Mouse (Mus musculus): ENCODE measurements at regions not wholly inside any gene's neighbourhood (a gene's known extent, or its start where the extent isn't known, plus 50 kb on each side); places are given as distances from the start of the nearest gene placed in this dataset.
A peak's percentile ranks its signal among the peaks of the same experiment; 100 is the strongest.

DNA sequence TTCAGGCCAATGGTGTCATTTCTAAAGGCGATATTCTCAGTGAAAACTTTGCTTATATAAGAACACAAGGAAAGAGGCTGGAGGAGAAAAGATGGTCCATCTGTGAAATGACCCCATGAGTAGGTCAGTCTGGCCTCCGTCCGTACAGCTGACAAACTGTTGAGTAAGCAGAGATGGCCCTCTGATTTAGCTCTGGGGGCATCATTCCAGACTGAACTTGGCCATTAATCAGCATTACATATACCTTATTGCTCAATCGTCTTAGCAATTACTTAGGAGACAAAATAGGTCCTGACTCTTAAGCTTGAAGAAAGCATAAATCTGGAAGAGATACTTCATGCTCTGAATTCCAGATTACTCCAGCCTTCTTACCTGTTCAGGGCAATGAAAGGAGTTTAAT, 132.8 kb upstream of the Noct start:
- peak; percentile 35 for DNase-seq (ENCODE audit: low read depth)

DNA sequence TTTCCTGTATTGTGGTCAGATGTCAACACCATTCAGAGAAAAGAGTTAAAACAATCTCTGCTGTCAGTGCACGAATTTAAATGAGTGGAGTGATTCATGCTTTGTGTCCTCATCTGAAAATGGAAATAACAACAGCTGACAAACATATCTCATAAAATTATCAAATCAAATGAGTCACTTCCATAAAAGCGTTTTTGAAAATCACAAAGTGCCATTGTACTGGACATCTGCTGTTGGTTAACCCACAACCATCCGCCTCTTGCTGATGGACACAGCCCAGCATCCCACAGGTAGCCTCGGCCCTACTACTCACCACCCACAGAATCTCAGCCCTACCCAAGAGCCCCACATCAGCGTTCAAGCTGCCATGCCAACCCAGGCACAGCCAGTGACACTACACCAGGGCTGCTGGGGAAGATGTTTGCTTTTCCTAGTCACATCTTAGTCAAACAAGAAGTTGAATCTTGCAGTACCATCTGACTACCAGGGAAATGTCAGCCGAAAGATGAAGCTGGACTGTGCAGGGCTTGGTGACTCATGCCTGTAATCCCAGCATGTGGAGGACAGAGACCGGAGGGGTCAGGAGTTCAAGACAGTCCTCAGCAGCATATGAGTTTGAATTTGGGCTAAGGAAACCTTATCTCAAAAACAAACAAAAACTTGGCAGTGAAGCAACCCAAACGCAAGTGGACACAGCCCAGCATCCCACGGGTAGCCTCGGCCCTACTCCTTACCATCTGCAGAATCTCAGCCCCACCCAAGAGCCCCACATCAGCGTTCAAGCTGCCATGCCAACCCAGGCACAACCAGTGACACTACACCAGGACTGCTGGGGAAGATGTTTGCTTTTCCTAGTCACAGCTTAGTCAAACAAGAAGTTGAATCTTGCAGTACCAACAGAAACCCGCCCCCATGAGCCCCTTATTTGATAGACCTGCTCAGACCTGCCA, 131.9 kb upstream of the Noct start:
- DNase-seq (ENCODE audit: low read depth) = no peak

DNA sequence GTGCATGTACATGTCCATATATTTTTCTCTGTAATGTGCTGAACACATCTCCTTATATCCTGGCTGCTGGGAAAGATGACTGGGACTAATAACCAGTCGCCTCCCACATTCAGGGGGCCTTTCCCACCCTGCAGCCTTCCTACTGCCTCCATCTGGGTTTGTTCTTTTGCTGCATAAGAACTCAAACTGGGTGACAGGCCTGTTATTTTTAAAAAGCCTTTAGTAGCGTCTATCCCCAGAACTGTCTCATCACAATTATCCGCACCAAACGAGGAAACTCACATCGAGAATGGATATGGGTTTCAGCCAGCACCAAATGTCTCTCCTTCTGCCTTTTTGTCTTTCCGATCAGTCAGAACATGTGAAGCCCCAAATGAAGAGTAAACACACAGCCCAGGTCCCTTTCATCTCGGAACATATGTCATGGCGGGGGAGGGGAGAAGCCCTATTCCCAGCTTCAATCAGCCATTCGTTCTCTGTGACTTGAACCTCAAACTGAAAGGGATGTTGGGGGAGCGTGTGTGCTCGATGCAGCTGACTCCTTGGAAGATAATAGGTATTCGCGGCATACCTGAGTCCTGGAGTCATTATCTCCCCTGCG, 128.3 kb upstream of the Noct start:
- DNase-seq (ENCODE audit: low read depth) = no peak

DNA sequence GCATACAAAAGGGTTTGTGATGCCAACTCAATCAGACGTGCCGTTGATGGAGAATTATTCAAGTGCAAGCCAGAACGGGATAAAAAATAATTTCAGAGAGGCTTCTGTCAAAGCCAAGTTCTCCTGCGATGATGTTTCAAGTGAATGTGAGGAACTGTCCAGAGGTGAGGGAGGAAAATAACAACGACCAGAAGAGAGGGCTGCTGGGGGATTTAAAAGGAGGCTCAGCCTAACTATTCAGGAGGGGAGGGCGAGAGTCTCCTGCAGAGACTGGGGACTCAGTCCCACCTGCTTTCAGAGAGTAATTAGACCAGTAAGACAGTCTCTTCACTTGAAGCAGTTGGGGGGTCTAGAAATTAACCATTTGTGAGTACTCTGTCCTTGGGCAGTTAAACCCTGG, 127.7 kb upstream of the Noct start:
- DNase-seq (ENCODE audit: low read depth) = no peak

DNA sequence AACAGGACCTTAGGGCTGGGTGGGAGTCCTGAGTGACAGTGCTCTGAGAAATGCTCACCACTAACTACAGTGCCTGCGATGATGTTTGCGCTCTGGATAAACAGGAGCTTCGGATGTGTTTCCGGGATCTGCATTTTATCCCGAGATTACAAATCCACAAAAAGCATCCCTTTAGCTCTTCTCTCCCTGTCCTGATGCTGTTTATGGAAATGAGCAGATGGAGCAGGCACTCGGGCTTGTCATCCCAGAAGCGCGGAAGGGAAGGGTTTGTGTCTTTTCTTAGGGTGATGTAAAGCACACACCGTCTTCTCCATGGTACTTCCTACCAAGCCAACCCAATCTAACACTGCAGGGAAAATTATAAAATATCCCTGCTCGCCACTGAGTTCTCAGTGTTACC, 126.9 kb upstream of the Noct start:
- no peak for DNase-seq (ENCODE audit: low read depth)

DNA sequence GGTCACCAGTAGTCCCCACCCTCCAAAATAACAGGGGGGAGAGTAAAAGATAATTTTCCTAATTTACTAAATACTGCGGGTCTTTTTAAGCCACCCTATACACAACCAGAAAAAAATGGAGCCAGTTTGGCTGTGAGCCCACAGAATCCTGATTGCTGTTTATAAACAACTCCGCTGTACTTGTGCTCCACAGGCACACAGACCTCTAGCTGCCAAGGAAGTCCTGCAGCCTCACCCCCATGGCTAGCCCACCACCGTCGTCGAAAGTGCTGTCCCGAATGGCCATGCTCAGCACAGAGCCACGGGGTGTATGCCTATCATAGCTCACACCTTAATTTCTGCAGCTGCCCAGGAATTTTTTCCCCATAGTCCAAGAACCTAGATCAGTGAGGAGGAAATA, 124.3 kb upstream of the Noct start:
- no peak for DNase-seq (ENCODE audit: low read depth)

DNA sequence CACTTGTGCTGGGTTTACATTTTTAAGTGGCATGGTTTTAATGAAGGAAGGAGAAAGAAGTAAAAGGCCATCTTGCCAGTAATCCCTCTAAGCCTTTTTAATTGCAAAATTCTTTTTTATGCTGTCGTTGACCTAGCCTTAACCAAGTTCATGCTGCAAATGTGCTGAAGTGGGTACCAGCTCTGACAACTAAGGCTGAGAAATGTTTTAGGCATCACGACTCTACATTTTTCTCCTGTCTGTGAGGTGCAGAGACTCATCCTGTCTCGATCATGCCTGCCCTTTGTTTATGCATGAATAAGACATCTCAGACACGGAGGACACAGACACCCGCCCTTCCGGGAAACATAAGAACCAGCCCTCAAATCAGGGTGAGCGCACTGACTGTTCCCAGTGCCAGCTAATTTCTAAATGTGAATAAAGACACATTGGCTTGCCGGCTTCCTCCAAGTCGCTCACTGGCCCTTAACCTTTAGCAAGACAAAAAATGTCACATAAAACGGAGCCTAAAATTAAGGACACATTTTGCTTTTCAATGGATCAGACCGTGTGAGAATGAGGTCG, 115.5 kb upstream of the Noct start:
- no peak for DNase-seq (ENCODE audit: low read depth)

DNA sequence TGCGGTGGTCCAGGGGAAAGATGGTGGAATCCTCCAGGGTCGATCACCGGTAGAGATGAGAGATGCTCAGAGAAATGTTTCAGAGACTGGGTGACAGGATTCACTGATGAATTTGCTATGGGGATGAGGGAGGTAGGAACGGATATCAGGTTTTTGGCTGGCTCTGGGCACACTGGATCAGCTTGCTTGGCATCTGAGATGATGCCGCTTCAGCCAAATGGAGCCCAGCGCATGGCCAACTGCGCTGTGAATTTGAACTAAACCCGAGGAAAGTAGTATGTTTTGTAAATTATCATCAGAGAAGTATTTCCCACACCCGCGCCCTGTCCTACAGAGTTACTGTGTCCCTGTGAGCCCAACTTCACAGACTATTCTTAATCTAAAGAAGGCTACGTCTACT, 113.0 kb upstream of the Noct start:
- no peak for DNase-seq (ENCODE audit: low read depth)

DNA sequence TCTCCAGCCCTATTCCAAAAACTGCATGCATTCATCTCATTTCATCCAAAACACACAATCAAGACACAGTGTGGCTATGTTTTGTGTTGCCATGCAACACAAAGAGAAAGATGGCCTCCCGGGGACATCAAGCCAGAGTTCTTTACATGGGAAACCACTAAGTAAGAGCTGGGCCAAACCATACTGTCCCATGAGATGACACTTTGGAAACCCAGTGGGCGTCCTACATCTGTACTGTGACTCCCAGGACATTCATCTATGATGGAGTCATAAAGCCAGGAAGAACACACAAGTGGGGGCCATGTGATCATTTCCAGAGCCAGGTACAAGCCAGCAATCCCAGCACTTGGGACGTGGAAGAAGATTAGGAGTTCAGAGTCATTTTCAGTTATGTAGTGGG, 111.9 kb upstream of the Noct start:
- DNase-seq (ENCODE audit: low read depth) = no peak

DNA sequence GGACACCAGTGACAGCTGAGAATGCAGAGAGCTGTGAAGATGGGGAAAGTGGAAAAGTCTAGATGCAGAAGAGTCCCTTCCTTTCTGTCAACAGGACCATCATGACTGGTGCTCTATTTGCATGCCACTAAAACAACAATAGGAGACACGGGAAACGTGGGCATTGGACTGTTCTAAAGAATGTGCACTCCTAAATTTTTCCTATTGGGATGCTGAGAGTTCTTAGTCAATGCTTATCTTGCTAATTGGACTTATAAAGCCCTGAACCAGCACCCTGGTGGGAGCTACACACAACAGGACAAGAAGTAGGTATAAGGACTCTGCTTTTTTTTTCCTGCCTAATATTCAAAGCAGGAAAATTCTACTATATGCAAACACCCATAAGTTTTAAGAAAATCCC, 108.3 kb upstream of the Noct start:
- DNase-seq (ENCODE audit: low read depth) = no peak

DNA sequence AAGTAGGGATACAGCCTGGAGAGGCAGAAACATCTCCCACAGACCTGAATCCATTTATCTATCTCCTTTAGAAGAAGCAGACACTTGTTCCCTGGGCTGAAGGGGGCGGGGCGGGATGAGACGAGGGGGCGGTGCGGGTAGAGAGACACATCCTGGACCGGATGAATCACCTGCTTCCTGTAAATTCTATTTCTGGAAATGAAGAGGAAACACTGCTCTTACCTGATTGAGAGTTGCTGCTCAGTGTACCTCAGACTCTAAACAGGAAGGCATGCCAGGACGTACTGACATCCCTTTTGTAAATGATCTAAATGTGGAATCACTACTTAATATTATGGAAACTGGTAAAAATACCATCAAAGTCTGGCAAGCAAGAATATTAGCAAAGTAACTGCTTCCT, 105.5 kb upstream of the Noct start:
- DNase-seq (ENCODE audit: low read depth) = no peak

DNA sequence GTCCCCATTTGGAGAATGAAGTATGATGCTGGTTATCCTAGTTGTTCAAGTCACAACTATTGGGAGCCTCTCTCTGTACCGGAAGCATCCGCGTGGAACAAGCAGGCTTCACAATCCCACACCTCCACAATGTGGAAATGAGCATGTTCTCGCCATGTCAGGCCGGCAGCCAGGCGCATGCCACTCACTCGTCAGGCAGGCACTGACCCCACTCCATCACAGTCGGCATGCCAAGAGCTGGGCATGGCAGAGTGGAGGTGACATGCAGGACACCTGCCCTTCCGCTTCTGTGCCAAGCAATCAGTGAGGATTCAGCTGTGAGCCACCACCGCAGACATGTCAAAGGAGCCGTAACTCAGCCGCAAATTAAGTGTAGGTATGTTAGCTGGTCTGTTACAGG, 103.7 kb upstream of the Noct start:
- DNase-seq (ENCODE audit: low read depth) = no peak

DNA sequence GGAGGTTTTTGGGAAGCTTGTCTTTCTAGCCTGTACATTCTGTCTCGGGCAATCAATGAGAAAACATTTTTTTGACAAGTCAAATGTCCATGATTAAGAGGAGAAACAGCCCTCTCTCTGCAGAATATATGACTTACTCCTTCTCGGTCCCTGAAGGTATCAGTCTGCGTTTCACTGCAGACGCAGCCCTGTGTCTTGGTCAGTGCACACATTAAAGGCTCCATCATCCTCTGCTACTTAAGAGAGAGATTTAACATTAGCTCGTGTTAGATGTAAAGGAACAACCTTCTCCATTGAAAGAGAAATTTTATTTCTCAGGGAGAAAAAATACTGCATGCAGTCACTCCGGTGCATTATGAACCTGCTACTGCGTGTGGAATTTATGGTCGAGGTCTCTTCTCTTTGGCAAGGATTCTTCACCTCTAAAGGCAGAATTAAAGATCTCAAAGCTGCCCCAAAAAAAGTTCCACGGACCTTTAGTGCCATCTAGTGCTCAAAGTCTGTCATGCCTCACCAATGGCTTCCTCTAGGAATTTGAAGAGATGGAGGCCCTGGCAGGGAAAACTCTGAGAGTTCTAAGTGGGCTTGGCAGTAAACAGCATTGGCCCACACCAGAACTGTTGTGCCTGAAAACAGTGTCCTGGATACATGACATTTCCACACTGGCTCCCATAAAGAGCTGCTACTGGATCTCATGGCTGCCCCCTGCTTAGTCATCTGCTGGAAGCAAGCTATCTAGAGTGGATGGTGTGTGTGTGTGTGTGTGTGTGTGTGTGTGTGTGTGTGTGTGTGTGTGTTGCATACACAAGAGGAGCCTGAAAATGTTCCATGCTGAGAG, 102.3 kb upstream of the Noct start:
- DNase-seq (ENCODE audit: low read depth) = peak; percentile 35

DNA sequence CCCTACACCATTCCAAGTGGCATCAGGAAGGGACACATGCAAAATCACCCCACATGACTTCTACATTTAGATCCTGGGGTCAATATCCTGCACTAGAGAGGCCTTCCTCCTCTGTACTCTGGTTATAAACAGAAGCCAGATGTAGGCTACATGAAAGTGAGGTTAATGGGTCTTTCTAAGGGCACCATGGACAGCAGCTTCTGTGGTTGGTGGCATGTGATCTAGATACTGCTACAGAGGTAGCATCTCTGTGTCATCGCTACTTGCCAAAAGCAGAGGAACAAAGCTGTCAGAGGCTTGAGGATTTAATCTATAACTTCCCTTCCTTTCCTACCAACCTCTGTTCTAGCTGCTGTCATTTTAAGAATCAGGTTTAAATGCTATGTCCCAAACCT, 101.7 kb upstream of the Noct start:
- DNase-seq (ENCODE audit: low read depth) = no peak

DNA sequence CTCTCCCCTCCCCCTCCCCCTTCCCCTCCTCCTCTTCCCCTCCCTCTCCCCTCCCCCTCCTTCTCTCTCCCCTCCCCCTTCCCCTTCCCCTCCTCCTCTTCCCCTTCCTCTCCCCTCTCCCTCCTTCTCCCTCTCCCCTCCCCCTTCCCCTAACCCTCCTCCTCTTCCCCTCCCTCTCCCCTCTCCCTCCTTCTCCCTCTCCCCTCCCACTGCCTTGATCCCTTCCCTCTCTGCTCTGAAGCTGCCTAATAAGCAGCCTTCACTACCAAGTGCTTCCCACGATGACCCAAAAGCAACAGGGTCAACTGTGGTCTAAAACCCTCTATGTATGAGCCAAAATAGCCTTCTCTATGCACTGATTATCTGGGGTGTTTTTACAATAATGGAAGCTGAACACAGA, 96.4 kb upstream of the Noct start:
- DNase-seq (ENCODE audit: low read depth) = no peak

DNA sequence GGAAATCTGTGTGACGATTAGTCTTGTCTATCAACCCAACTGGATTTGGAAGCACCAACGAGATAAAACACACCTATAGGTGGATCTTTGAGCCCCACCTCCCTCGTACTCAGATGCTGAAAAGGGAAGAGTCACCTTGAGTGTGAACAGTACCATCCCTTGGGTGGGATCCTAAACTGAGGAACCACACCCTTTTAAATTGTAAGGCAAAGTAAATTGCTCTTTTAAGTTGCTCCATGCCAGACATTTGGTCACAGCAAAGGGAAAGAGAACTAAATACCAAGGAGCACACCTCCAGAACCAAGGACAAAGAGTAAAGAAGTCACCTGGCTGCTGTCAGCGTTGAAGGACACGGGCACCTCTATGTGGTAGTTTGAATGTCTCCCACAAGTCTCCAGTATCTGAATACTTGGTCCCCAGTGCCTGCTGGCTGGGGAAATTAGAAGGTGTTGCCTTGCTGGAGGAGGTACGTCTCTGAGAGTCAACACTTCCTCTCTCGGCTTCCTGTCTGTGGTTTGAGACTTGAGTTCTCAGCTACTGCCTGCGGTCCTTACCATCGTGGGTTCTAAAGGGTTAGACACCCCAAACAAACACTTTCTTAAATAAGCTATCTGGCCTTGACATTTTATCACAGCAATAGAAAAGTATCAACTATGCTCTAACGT, 95.6 kb upstream of the Noct start:
- no peak for DNase-seq (ENCODE audit: low read depth)

DNA sequence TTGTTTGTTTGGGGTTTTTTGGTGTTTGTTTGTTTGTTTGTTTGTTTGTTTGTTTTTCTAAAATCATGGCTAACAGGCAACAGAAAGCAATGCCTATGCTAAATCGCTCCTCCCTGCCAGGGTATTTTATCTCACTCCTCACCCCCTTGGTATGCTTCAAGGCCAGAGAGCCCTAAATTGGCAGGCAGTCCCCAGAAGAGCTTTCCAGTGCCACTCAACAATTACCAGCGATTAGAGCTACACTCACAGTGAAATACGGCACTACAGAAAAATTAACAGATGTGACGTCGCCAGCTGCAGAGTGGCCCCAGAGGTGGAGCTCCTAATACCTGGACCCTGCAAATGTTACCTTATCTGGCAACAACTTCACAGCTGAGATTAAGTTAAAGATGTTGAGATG, 93.5 kb upstream of the Noct start:
- DNase-seq (ENCODE audit: low read depth) = no peak

DNA sequence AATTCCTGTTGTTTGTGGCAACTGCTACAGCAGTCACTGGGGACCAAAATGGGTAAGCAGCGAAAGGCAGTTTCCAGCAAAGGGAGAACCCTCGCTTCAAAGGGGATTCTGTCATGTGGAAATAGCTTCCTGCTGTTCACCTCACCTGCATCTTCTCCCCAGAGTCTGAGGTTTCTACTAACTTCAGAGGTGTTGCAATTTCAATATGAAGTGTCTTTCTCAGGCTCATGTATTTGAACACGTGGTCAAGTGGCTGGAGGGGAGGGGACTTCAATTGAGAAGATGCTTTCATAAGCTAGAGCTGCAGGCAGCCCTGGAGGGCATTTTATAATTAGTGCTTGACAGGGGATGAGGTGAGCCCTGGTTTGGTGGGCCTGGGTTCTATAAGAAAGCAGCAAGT, 92.9 kb upstream of the Noct start:
- DNase-seq (ENCODE audit: low read depth) = no peak

DNA sequence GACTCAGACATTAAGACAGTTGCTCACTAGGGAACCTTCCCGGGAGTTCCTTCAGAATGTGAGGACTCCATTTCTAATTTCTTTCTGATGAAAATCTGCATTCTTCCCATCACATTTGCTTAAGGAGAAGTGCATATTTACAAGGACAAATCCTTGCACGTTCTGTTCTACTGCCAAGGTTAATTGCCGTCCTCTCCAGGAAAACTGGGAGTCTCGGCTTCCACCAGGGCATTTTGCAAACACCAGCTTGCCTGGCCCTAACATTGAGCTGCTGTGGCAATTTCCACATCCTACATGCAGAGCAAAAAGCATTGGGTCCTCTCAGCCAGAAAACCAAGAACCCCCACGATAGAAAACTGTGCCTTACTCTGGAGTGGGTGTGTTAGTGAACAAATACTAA, 91.5 kb upstream of the Noct start:
- DNase-seq (ENCODE audit: low read depth) = no peak

DNA sequence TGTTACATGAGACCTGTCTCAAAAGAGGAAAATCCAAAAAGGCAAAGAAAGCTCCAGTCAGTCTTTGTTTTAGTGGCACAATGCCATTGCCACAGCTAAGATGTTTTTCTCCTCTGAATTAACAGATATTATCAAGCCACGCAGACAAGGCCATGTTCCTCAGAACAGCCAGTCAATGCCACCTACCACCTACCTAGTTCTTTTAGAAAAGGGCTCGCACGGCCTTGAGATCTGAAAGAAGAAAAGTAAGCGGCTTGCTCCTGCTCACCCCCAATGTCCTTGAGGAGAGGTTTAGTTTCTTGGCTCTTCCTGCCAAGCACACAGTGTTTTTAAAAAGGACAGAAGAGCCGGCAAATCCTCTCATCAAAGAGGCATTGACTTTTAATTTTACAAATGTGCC, 88.7 kb upstream of the Noct start:
- DNase-seq (ENCODE audit: low read depth) = no peak

DNA sequence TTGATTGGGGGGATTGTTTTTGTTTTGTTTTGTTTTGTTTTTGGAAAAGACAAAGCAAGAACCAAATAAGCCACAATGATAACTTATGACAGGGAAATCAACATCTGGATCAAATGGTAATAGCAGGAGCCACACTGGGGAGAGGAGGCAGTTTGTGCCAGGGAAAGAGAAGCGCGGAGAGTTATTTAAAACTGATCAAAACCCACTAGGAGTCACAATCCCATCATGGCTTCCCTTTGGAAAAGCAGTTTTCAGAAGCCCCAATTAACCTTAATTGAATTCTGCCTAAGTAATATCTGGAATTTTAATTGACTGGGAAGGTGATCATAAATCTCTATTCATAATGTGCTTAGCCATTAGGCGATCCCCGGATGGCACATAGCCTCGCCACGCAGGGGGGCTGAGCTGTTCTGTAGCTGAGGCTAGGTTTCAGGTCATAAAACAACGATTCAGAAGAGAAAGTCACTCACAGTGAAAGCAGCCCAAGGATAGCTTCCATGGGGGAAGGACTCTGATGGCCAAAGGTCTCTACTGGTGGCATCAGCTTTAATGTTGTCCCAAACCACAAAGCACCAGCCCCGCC, 86.4 kb upstream of the Noct start:
- DNase-seq (ENCODE audit: low read depth) = no peak

DNA sequence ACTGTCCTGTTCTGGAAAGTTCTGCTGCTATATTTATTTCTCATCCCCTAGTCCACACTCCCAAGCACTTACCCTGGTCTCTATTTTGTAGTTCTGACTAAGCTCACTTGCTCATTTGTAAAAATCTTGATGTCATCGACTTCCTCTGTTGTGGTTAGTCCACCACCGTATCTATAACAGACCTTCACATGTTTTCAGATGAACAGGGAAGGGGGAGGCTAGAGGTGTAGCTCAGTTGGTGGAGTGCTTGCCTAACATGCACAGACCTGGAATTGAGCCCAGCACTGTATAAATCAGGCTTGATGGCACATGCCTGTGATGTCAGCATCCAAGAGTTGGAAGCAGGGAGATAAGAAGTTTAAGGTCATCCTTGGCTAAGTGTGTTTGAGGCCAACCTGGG, 78.3 kb upstream of the Noct start:
- DNase-seq (ENCODE audit: low read depth) = no peak
